Mouse (Mus musculus): ENCODE measurements around the gene Gm49318. TPM values are rescaled to one million over a fixed set of nuclear protein-coding genes. Genes with fewer than 3 reads are reported as not detected.

The Gm49318 gene
- polyA plus RNA-seq, 1 experiment from 2014 or later, result not detected

DNA sequence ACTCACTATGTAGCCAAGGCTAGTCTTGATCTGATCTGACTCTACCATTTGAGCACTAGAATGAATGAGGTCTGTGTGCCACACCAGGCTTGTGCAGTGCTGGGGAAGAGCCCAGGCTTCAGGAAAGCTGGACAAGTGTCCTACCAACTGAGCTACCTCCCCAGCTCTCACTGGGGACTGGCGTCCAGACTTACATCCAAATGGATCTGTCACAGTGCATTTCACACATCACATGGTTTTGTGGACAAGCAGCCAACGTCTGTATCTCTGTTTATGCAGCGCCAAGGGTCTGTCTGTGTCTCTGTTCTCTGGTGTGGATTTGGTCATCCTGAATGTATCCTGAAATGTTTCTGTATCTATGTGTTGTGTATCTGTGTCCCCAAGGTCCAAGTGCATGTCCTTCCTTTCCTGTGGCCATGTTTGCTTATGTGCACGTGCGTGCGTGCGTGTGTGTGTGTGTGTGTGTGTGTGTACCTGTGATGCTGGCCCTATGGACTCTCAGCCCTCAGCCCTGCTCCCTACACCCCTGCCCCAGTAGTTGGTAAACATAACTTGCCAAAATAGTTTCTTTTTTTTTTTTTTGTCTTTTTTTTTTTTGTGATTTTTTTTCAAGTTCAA lies 53.7 kb downstream of the Gm49318 start:
- no peak overlapping the region for H3K4me2 ChIP-seq
- WGBS, result 72% methylated on average over 7 of the region's 7 CpGs
- no peak overlapping the region for H3K9ac ChIP-seq
- H3K27ac ChIP-seq (replicated peaks), result no peak overlapping the region
- no peaks in the 10 kb centered on the region for H3K27me3 ChIP-seq (replicated peaks)
- H3K36me3 ChIP-seq, result peaks cover 26% of the 10 kb centered on the region
- no peak for ATAC-seq (ENCODE audit: extremely low read depth, insufficient number of reproducible peaks, low FRiP score, low TSS enrichment)
- H3K4me3 ChIP-seq, result no peak overlapping the region
- H3K4me1 ChIP-seq, result no peaks in the 10 kb centered on the region
- no peaks in the 10 kb centered on the region for H3K9me3 ChIP-seq

DNA sequence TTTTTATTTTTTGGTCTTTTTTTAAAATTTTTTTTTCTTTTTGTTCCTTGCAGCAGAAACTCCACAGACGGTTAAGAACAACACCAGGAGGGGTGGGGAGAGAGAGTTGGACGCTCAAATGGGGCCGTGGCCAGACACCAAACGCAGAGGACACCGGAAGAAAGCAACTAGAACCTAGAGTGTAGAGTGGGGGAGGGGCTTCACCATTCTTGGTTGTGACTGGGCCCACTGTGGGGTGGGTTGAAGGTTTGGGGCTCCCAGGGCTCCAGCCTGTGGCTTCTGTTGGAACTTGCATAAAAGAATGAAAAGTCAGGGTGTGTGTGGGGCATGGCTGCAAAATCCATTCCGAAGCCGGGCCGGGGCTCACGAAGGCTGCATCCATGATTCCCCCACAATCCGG lies 54.8 kb downstream of the Gm49318 start:
- ATAC-seq (ENCODE audit: extremely low read depth, insufficient number of reproducible peaks, low FRiP score, low TSS enrichment), result no peak
- H3K27me3 ChIP-seq (replicated peaks), result no peaks in the 10 kb centered on the region
- no peak overlapping the region for H3K9ac ChIP-seq
- no peaks in the 10 kb centered on the region for H3K4me1 ChIP-seq
- H3K36me3 ChIP-seq, result peaks cover 36% of the 10 kb centered on the region
- 73% methylated on average over 10 of the region's 10 CpGs for WGBS
- H3K27ac ChIP-seq (replicated peaks), result no peak overlapping the region
- H3K4me3 ChIP-seq, result no peak overlapping the region
- no peak overlapping the region for H3K4me2 ChIP-seq
- no peaks in the 10 kb centered on the region for H3K9me3 ChIP-seq

DNA sequence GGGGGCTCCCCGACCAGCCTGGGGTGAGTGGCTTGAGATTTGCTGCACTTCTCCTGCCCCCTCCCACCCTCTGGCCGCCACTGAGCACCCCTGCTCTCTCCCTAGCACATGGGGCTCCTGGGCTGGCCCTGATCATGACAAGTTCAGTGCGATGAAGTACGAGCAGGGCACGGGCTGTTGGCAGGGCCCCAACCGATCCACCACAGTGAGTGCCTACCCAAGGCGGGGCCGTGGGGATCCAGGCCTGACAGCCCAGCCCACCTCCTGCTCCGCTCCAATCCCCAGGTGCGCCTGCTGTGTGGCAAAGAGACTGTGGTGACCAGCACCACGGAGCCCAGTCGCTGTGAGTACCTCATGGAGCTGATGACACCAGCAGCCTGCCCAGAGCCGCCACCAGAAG lies 58.3 kb downstream of the Gm49318 start:
- Histone ChIP-seq H3K36me3 (peaks cover 71% of the 10 kb centered on the region), H3K9ac (no peak overlapping the region), H3K4me1 (no peaks in the 10 kb centered on the region), H3K4me3 (no peak overlapping the region), H3K9me3 (no peaks in the 10 kb centered on the region), H3K4me2 (no peak overlapping the region), H3K27me3 (replicated peaks) (no peaks in the 10 kb centered on the region), H3K27ac (replicated peaks) (no peak overlapping the region)
- no peak for ATAC-seq (ENCODE audit: extremely low read depth, insufficient number of reproducible peaks, low FRiP score, low TSS enrichment)
- WGBS, result 93% methylated on average over 13 of the region's 13 CpGs

DNA sequence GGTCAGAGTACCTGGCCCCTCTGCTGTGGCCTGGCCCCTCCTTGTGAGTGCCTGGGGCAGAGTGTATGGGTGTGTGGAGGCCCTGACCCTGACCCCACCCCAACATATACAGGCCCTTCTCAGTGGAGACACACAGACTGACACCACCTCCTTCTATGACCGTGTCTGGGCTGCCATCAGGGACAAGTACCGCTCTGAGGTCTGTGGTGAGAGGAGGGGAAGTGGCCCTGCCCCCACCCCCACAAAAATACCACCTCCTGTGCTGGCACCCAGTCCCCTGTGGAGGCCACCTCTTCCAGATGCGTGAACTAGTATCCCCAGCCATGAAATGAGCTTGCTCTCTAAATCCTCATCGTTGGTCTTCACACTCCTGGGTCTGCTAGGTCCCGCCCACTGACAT lies 60.0 kb downstream of the Gm49318 start:
- 85% methylated on average over 5 of the region's 5 CpGs for WGBS
- H3K9me3 ChIP-seq, result no peaks in the 10 kb centered on the region
- H3K27me3 ChIP-seq (replicated peaks), result no peaks in the 10 kb centered on the region
- no peak overlapping the region for H3K27ac ChIP-seq (replicated peaks)
- peaks cover 88% of the 10 kb centered on the region for H3K36me3 ChIP-seq
- no peak for ATAC-seq (ENCODE audit: extremely low read depth, insufficient number of reproducible peaks, low FRiP score, low TSS enrichment)
- no peak overlapping the region for H3K4me3 ChIP-seq
- H3K4me2 ChIP-seq, result no peak overlapping the region
- no peak overlapping the region for H3K9ac ChIP-seq
- H3K4me1 ChIP-seq, result no peaks in the 10 kb centered on the region

DNA sequence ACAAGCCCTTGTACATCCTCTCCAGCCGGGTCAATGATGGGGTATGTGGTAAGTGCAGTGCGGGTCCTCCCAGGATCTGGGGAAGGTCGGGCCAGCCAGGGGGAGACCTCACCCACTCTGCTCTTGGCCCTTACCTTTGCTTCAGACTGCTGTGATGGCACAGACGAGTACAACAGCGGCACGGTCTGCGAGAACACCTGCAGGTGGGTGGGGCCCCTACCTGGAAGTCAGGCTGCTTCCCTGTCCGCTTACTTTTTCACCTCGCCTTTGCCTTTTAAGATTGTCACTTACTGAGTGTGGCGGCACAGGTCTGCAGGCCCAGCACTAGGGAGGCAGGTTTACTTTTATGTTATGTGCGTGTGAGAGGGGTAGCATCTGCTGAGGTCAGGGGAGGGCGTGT lies 66.5 kb downstream of the Gm49318 start:
- no peak for ATAC-seq (ENCODE audit: extremely low read depth, insufficient number of reproducible peaks, low FRiP score, low TSS enrichment)
- WGBS, result 91% methylated on average over 12 of the region's 12 CpGs
- Histone ChIP-seq H3K4me2 (no peak overlapping the region), H3K36me3 (peaks cover 57% of the 10 kb centered on the region), H3K27ac (replicated peaks) (no peak overlapping the region), H3K27me3 (replicated peaks) (peaks cover 7% of the 10 kb centered on the region; the same call in 1 of the 2 replicates), H3K4me3 (no peak overlapping the region), H3K9ac (no peak overlapping the region), H3K9me3 (no peaks in the 10 kb centered on the region), H3K4me1 (peaks cover 22% of the 10 kb centered on the region)

DNA sequence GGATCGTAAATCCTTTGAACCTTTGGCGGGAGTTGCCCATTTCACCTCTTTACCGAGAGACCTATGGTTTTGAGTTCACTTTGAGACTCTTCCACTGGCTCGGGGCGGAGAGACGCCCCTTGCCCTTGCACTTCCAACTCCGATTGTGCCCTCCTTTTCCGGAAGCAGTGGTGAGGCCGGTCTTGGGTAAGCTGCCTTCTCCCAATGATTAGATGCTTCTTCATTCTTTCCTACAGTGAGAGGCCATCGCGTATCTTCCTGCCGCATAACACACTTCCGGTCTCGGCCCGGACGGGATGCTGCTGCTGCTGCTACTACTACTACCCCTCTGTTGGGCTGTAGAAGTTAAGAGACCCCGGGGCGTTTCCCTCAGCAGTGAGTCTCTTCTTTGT lies 67.9 kb downstream of the Gm49318 start:
- Histone ChIP-seq H3K4me3 (peak overlapping the region; percentile 75), H3K4me1 (peaks cover 22% of the 10 kb centered on the region), H3K9ac (peak overlapping the region; percentile 85), H3K9me3 (no peaks in the 10 kb centered on the region), H3K4me2 (peak overlapping the region; percentile 93), H3K27me3 (replicated peaks) (peaks cover 16% of the 10 kb centered on the region; the same call in 1 of the 2 replicates), H3K36me3 (peaks cover 43% of the 10 kb centered on the region), H3K27ac (replicated peaks) (peak overlapping the region; percentile 68)
- under 1% methylated on average over 18 of the region's 18 CpGs for WGBS
- no peak for ATAC-seq (ENCODE audit: extremely low read depth, insufficient number of reproducible peaks, low FRiP score, low TSS enrichment)

DNA sequence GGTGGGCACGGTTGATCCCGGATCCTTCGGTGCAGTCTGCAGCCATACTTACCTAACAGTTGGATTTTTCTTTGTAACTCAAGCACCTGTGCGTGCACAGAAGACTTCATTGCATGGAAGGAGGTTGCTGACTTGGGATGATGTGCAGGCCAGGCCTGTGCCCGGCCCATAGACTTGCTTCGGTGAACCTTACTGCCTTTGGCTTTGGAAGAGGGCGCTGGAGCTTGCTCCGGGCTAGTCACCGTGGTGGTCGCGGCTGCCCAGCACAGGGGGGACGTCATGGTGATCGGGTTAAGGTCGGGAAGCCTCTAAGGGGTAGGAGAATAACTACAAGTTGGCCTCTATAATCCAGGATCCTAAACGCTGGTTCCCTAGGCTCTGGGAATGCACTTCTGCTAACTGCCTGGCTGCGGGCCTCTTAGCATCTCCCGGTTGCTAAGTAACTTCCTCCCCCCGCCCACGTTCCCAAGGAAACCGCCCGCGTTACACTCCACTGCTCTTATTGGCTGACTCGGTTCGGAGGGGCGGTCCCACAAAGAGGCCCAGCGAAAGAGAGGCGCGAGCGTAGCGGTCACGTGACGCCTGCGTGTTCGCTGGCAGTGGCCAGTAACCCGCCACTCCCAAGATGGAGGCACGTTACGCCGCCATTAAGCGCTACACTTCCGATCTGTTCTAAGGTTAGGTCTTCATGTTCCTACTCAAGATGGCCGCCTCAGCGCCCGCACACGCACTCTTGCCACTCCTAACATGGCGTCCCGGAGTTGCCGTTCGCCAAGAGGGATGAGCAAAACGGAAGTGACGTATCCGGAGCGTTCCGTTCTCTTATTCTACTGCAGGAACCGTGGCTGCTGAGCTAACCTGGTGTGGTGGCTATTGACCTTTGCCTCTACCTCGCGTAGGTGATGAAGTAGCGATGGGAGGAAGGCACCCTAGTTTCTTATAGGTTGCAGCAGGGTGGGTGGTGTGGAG lies 68.6 kb downstream of the Gm49318 start, which contains the start of the genes Ccdc151 and Prkcsh:
Gene Ccdc151, minus strand, starts transcription at position 441 of the 969 bp plus-strand sequence.
Gene Prkcsh, plus strand, starts transcription at position 613 of the 969 bp plus-strand sequence.
- Histone ChIP-seq H3K36me3 (peaks cover 37% of the 10 kb centered on the region), H3K4me1 (peaks cover 22% of the 10 kb centered on the region), H3K9ac (peak within 1 kb of the TSS; percentile 85), H3K27me3 (replicated peaks) (peaks cover 22% of the 10 kb centered on the region), H3K9me3 (no peaks in the 10 kb centered on the region), H3K27ac (replicated peaks) (peak within 1 kb of the TSS; percentile 68), H3K4me3 (peak within 1 kb of the TSS; percentile 75), H3K4me2 (peak within 1 kb of the TSS; percentile 93)
- ATAC-seq (ENCODE audit: extremely low read depth, insufficient number of reproducible peaks, low FRiP score, low TSS enrichment), result peak; percentile 99
- 7% methylated on average over 57 of the region's 57 CpGs for WGBS

DNA sequence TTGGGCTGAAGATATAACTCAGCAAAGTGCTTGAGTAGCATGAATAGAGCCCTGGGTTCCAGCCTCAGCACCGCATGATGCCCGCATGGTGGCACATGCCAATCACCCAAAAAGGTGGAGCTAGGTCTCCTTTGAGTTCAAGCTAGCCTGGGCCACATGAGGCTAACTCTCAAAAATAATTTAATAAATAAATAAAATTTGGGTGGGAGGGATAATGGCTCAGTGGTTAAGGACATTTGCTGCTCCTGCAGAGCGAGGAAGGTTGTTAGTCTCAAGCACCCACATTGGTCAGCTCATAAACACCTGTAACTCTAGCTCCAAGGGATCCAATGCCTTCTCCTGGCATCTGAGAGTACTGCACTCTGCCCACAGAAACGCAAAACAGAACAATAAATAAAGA lies 69.4 kb downstream of the Gm49318 start:
- no peak for ATAC-seq (ENCODE audit: extremely low read depth, insufficient number of reproducible peaks, low FRiP score, low TSS enrichment)
- H3K4me3 ChIP-seq, result no peak overlapping the region
- H3K36me3 ChIP-seq, result peaks cover 28% of the 10 kb centered on the region
- no peaks in the 10 kb centered on the region for H3K9me3 ChIP-seq
- peaks cover 24% of the 10 kb centered on the region for H3K27me3 ChIP-seq (replicated peaks)
- no peak overlapping the region for H3K9ac ChIP-seq
- no peak overlapping the region for H3K27ac ChIP-seq (replicated peaks)
- 82% methylated on average over 4 of the region's 4 CpGs for WGBS
- H3K4me1 ChIP-seq, result peaks cover 22% of the 10 kb centered on the region
- H3K4me2 ChIP-seq, result no peak overlapping the region

DNA sequence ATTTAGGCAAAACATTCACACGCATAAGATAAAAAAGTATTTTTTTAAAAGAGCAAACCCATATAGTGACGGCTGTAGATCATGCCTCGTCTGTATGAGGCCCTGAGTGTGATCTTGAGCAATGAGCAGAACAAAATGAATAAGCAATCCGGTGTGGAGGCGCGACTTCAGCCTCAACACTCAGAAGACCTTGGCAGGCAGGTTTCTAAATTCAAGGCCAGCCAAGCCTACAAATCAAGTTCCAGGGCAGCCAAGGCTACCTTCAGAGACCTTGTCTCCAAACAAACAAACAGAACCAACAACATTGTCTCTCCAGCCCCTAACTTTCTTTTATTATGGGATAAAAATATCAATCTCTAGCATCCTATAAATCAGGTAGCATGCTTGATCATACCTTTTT lies 70.8 kb downstream of the Gm49318 start:
- Histone ChIP-seq H3K4me3 (no peak overlapping the region), H3K27me3 (replicated peaks) (peaks cover 26% of the 10 kb centered on the region), H3K27ac (replicated peaks) (no peak overlapping the region), H3K9me3 (no peaks in the 10 kb centered on the region), H3K4me2 (no peak overlapping the region), H3K36me3 (peaks cover 15% of the 10 kb centered on the region), H3K4me1 (peaks cover 22% of the 10 kb centered on the region), H3K9ac (no peak overlapping the region)
- no peak for ATAC-seq (ENCODE audit: extremely low read depth, insufficient number of reproducible peaks, low FRiP score, low TSS enrichment)
- 85% methylated on average over 6 of the region's 6 CpGs for WGBS

DNA sequence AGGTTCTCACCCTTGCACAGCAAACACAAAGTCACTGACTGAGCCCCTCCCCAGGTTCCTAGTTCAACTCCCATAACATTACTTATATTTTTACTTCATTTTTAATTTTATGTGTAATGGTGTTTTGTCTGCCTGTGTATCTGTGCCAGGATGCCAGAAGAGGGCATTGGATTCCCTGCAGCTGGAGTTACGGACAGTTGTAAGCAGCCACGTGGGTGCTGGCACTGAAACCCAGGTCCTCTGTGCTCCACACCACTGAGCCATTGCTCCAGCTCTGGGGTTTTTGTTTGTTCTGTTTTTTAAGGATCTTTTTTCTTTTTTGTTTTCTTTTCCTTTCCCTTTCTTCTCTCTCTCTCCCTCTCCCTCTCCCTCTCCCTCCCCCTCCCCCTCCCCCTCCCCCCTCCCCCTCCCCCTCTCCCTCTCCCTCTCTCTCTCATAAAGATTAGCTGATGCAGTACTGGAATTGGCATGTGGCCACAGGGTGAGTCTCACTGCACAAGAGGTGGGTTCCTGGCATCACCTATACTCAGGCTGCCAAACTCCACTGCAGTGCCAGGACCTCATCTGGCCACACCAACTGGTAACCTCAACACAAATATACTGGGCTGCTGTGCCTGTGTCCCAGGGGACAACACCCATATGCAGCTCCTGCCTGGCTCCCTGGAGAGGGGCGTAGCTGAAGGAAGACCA lies 74.7 kb downstream of the Gm49318 start:
- Histone ChIP-seq H3K4me1 (no peaks in the 10 kb centered on the region), H3K27me3 (replicated peaks) (peaks cover 62% of the 10 kb centered on the region), H3K4me2 (no peak overlapping the region), H3K4me3 (no peak overlapping the region), H3K27ac (replicated peaks) (no peak overlapping the region), H3K36me3 (no peaks in the 10 kb centered on the region), H3K9me3 (no peaks in the 10 kb centered on the region), H3K9ac (no peak overlapping the region)
- ATAC-seq (ENCODE audit: extremely low read depth, insufficient number of reproducible peaks, low FRiP score, low TSS enrichment), result no peak
- WGBS, result 76% methylated on average over 3 of the region's 3 CpGs

DNA sequence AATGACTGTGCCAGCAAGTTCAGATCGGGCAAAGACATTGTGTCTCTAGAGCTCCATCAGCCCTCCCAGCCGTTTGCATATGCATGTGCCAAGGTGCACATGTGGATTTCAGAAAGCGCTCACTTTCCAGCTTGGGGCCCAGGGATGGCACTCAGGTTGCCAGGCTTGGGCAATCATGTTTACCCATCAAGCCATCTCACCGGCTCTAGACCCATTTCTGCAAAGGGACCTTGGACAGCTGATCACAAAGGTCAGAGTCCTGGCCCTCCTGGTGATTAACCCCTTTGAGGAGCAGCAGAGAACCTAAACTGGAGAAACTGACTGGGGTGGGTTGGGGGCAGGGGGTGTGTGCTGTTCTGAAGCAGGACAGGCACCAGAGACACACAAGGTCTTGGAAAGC lies 78.8 kb downstream of the Gm49318 start:
- WGBS, result 75% methylated on average over 4 of the region's 4 CpGs
- ATAC-seq (ENCODE audit: extremely low read depth, insufficient number of reproducible peaks, low FRiP score, low TSS enrichment), result no peak
- Histone ChIP-seq H3K4me1 (peaks cover 23% of the 10 kb centered on the region), H3K9me3 (no peaks in the 10 kb centered on the region), H3K36me3 (no peaks in the 10 kb centered on the region), H3K27me3 (replicated peaks) (peaks cover 81% of the 10 kb centered on the region), H3K9ac (no peak overlapping the region), H3K4me3 (no peak overlapping the region), H3K27ac (replicated peaks) (no peak overlapping the region), H3K4me2 (no peak overlapping the region)
